Mouse (Mus musculus) WW6 (cell line): Measurements from ENCODE around the gene Rbm19.

Experiments used
- DNase-seq: peaks from one replicate; pipeline ENCODE4 v3.0.0-alpha.2; 2013; ENCODE audit warnings: low read depth, low spot score

Rbm19 gene

GRCm38 (mm10) chr5:120199865-120200264 lies 83.6 kb downstream of the Rbm19 start:
- no peak for DNase-seq

- DNase-seq: no peak
Measured at GRCm38 (mm10) chr5:120204316-120204715, 88.1 kb downstream of the Rbm19 start.

DNA sequence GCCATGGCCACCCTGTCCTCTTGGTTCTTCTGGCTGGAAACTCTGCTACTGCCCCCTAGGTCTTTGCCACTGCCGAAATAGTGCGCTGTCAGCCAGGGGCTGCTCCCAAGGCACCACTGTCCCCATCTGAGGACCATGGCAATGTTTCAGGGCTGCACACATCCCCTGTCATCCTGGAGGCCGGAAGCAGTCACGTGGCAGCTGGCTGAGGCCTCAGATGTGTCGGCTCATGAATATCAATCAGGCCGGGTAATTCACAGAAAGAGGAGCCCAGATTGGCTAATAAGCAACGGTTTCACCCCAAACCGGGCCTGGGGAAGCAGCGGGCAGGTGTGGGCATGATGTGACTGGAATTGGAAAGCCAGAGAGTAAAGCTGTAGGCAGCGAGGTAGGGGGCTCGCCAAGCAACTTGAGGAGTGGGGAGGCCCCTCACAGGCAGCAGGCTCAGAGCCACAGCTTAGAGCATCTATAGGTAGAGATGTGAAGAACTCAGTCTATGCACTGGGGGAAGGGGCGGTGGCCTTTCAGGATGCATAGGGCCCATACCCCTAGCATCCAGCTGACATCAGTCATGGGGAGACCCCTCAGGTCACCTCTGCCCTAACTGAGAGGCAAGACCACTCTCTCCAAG lies 90.2 kb downstream of the Rbm19 start:
- DNase-seq: no peak

GRCm38 (mm10) chr5:120207492-120207891 lies 91.2 kb downstream of the Rbm19 start:
- DNase-seq: no peak

- no peak for DNase-seq
Measured at GRCm38 (mm10) chr5:120210668-120211067, 94.4 kb downstream of the Rbm19 start.

DNA sequence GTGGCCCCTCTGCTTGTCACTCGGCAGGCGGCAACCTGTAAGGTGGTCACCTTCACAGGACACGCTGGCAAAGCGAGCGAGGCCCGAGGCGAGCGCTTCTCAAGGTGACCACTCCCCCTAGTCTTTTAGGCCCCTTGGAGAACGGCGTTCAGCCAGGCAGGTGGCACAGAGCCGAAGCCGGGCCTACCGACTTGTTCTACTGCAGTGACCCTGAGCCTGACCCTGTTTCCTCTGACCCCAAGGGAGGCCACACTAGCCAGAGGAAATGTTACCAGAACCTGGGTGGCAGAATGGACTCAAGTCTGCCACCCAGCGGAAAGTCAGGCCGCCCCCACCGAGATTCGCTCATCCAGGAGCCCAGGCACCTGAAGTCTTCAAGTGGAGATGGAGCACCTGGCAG lies 94.9 kb downstream of the Rbm19 start:
- no peak for DNase-seq

GRCm38 (mm10) chr5:120214511-120214910 lies 98.2 kb downstream of the Rbm19 start:
- no peak for DNase-seq

- no peak for DNase-seq
Measured at GRCm38 (mm10) chr5:120221216-120221615, 105.0 kb downstream of the Rbm19 start.

GRCm38 (mm10) chr5:120225383-120225782 lies 109.1 kb downstream of the Rbm19 start:
- no peak for DNase-seq

DNA sequence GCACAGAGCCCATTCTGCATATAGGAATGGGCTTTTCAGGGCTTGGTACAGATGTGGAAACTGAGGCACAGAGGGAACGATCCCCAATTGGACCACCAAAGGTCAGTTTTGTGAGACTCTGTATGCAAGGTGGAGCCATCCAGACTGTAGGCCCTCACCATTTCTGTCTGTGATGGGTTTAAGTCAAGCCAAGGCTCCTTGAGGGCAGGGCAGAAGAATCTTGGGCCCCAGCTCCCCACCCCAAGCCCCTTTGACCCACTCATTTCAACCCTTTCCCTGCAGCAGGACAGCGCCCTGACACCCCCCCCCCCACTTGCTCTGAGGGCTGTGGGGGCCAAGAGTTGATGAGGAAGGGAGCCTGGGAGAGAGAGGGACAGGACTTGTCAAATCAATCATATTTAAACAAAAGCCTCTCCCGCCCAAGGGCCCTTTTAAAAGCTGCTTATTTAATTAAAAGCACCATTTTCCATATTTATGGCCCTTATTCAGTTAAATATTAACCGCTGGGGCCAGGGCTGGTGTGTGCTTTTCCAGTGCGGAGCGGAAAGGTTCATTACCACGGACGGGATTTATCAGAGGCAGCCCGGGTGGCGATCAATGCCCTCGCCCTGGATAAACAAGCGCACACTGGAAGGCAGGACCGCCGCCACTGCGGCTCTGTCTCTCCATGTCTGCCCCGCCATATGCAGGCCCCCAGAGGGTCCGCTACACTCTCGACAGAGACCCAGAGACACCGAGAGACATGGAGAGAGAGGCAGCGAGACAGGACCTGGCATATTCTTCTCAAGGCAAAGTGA lies 112.5 kb downstream of the Rbm19 start:
- no peak for DNase-seq

DNA sequence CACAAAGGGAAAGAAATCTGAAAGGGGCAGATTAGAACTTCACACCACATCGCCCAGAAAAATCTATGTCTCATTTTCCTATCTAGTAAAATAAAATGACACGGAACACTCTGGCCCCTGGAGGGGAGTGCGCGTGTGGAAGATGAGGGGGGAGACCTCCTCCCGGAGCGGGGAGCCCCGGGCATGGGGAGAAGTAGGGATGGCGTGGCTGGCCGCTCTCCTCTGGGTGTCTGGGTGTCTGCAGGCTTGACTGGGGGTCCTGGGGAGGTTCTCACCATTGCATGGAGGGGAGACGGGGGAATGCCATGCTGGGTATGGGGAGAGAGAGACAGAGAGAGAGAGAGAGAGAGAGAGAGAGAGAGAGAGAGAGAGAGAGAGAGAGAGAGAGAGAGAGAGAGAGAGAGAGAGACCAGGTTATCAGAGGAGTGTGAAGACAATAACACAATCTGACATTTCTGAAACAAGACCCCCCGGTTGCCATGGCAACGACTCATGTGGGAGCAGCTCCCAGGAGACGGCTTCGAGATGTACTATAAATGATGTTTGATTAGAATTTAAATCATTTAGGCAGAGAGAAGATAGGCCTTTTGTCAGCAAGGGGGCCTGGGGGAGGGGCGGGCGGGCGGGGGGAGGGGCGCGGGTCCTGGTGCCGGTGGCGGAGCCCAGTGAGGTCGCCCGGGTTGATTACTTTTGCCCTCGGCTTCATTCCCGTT lies 115.3 kb downstream of the Rbm19 start:
- DNase-seq: no peak

DNA sequence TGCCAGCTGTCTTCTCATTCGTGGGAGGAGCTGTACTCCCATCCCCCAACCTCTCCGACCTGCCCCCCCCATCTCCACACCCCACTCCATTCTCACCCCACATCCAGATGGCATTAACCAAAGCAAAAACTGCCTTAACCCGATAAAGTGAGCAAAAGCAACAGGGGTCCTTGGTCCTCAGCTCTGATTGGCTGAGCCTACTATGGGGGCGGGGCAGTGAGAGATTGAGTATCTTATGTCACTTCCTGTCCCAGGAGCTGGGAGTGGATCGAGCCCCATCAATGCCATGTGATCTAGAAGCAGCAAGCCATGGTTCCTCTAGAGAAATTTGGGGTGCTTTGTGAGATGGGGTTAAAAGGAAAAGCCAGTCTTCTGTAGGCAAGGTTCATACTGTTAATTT lies 118.9 kb downstream of the Rbm19 start:
- DNase-seq: no peak

GRCm38 (mm10) chr5:120235571-120235970 lies 119.3 kb downstream of the Rbm19 start:
- DNase-seq: no peak

DNA sequence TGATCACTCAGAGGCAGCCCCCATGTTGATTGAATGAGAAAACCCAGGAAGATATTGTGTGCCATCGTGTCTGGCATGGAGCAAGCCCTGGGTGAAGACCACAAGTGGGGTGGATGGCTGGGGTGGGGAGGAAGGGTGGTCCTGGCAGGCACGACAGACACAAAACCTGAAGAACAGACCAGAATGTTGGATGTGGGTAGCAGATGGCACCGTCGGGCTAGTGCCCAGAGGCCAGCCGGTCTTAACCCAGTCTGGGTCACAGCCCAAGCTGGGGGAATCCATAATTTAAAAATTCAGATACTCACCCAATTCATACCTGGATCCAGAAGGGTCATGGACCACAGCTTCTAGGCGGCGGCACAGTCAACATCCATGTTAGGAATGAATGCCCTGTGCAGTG lies 123.8 kb downstream of the Rbm19 start:
- no peak for DNase-seq

- no peak for DNase-seq
Measured at GRCm38 (mm10) chr5:120245336-120245735, 129.1 kb downstream of the Rbm19 start.
